Mouse (Mus musculus) heart, postnatal 36 days (tissue): ENCODE results near the gene Faah. TPM values are rescaled to one million over a fixed set of nuclear protein-coding genes. Genes with fewer than 3 reads are reported as not detected.
A peak's percentile ranks its signal among the peaks of the same experiment; 100 is the strongest.

Experiments
- DNase-seq, 2 experiments: peaks; one replicate each; pipeline ENCODE4 v3.0.0; 2021 to 2022
- intact Hi-C: fragments of 180-260 bp; cut with DNase I; formaldehyde crosslinking; loops from one replicate; pipeline ENCODE4 v1.15.1; 2025
- total RNA-seq, 2 experiments: library from RNA; stranded (reverse); gene quantifications; 2 replicates each; pipeline ENCODE4 v1.2.3; 2021

Gene Faah
- under 1 TPM; 0.24 to 0.69 TPM for total RNA-seq

DNA sequence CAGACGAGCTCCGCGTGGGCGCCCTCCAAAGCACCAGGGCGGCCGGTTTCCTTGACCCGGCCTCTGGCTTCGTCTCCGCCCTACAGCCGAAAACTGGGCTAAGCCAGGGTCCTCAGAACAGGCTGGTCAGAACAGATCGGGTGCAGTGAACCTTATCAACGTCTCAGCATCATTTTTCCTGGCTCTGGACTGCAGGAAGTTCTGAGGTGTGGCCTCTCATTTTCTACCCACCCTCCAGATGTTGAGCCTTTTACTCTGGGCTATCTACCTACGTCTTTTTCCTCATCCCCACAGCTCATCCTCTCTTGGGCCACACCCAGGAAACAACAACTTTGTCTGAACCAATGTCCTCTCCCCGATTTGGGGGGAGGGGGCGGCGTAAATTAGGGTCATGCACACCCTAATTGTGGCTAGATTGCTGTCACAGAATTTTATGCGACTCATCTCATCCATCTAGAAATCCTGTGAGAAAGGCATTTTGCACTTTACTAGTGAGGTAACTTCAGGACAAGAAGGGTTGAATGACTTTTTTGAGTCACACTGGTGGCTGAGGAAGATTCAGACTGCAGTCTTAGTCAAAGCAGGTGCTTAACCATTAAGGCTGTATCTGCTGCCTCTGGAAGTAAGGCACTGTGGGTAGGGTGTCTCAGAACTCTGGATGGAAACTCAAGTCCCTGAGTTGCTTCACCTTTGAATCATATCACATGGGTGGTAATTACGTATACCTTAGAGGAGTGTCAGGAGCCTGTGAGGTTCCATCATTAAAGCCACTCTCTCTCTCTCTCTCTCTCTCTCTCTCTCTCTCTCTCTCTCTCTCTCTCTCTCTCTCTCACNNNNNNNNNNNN, at the start of gene Faah:
Faah (minus strand) TSS at position 25 of the 845 bp plus-strand sequence.
- no peak for DNase-seq
- intact Hi-C loops, result no loop called here

DNA sequence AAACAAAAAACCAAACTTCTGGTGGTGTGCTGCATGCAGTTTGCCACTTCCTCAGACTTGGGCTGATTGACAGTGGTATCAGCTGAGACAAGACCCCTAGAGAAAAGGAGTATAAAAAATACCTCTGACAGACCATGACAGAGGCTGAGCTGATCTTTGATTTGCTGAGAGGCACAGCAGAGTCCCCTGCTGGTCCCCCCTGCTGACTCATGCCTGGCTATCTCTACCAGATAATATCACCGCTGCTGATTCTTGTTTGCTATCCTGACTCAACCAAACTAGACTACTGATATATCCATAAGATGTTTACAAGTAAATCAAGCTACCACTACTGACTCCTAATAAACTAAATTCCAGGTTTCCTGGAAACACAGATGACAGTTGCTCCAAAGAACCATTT, 46.1 kb upstream of the Faah start:
- no peak for DNase-seq
- intact Hi-C loops, result no loop called here

DNA sequence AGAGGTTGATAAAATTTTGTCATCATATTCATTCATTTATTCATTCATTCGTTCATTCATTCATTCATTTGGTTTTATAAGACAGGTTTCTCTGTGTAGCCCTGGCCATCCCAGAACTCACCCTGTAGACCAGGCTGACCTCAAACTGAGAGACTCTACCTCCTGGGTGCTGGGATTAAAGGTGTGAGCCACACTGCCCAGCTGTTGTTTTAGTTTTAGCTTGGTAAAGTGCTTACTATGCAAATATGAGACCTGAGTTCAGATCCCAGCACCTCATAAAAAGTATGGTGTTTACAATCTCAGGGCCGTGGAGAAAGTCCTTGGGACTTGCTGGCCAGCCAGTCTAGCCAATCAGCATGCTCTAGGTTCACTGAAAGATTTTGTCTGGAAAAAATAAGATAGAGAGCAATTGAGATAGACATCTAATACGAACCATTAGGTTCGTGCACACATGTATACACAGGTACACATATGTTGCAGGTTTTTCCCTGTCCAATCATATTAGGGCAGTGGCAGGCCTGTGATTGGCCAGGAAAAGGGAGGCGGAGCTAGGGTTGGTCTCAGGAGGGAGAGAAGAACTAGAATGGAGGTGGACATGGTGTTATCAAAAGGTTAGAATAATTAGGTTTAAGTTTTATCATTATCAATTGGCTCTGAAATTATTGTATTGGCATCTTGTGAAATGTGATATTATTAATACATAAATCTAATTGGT, 41.4 kb upstream of the Faah start:
- no peak for DNase-seq
- intact Hi-C loops, result no loop called here

DNA sequence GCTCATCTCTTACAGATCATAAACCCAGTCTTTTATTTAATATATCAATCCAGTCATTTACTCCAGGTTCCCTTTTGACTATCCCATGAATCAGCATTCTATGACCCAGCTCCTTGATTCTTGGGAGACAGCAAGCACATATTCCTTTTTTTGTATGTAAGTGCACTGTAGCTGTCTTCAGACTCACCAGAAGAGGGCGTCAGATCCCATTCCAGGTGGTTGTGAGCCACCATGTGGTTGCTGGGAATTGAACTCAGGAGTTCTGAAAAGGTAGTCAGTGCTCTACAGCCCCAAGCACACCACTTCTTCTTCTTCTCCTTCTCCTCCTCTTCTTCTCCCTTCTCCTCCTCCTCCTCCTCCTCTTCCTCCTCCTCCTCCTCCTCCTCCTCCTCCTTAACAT, 39.8 kb upstream of the Faah start:
- intact Hi-C loops, result no loop called here
- DNase-seq, result no peak

DNA sequence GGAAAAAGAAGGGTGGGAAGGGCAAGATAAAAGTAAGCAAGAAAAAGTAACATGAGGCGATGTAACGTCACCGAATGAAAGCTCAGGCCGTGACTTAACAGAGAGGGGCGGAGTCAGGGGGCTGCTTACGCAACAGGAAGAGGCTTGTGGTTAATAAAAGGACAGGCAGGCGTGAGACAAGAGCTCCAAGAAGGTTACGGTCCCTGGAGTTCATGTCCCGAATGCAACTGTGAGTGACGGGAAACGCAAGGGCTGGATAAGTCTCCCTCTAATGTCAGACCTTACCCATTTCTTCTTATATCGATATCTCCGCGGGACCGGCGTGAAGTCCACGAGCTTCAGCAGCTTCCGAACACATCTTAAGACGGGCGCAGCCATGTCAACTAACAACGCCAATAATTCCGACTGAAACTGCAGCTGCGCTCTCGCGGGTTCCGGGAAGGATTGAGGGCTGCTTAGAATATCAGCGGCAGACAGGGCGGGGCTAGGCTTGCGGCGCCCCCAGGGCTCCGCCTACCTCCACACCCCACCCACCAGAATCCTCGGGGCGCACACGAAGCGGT, 35.8 kb upstream of the Faah start, which contains the start of gene Nsun4:
Nsun4 (minus strand) TSS at position 478 of the 563 bp plus-strand sequence.
- intact Hi-C loops, result loop anchor here (2.0 kb wide), 1 partner anchor 19 kb away; no protein-coding TSS in a partner anchor

DNA sequence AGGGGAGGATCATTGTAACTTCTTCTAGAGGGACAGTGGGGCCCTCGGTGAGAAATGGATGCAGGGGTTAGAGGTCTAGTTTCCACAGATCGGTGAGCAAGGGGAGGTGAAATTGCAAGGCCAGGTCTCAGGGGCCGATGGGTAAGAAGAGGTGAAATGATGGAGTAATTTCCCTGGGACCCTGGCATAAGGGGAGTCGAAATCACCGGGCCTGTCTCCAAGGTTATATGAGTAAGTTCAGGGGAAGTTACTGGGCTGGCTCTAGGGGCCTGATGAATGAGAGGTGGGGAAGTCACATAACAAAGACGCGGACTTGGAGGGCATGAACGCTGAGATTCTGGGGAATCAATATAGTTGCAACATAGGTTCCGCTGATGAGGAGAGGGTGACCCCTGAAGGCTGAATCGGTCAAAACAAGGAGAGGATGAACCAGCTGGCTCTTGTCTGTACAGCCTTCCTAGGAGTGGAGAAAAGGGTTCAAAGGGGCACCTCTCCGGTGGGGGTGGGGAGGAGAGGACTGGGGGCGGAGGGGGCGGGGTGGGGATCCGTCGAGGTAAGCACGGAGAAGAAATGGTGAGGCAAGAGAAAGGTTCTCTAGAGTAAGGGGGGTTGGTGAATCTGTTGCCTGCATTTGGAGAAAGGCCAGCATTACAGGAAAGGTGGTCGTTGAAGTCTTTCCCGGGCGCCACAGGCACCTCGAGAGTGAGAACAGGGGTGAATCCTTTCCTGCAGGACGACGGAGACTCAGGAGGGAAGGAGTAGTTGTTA, 35.0 kb upstream of the Faah start:
- intact Hi-C loops, result loop anchor here (2.0 kb wide), 1 partner anchor 20 kb away; no protein-coding TSS in a partner anchor
- peak in 1 of 2 experiments; percentile 24 for DNase-seq

More for the DNA sequence above, 35.8 kb upstream of the Faah start, which contains the start of gene Nsun4:
- DNase-seq, result peak; percentile 90 to 93

DNA sequence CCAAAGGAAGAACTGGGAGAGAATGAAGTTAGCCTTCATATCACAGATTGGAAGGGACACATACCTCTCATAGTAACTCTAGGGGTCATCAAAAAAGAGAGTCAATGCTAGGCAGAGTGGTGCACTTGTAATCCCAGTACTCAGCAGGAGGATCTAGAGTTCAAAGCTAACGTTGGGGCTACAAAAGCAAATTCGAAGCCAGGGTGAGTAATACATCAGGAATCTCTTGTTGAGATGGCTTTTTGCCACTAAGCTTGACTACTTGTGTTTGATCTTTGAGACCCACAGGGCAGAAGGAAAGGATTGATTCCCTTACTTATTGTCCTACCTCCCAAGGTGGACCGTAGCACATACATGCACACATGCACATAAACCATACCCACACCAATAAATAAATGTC, 31.5 kb upstream of the Faah start:
- intact Hi-C loops, result no loop called here
- DNase-seq, result no peak

DNA sequence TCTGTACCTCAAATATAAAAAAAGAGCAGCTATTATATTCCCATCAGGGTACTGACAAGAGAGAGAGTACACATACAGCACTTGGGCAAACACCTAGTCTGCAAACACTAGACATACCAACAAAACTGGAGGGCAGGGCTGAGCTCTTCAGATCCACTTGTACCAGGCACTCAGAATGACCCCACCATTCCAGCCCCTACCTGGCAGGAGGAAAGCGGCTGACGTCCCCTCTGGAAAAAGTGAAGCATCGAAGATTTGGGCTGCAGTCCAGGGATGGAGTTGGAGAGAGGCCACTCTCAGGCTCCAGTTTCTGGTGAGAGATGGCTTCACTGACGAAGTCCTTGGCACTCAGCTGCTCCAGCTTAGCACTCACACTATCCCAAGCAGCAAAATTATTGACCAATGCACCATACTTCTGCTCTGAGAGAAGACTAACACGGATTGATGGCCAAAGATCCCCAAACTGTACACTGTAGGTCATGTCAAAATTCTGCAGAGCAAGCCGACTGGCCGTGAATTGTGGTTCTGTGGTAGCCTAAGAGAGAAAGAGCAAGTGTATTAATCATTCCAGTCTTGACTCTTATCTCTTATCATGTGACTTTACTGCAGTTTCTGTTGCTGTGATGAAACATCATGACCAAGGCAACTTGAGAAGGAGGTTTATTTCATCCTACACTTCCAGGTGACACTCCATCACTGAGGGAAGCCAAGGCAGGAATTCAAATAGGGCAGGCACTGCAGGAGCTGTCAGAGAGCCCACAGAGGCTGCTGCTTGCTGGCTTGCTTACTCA, 30.6 kb upstream of the Faah start:
- DNase-seq, result peak; percentile 10 to 36
- intact Hi-C loops, result no loop called here

DNA sequence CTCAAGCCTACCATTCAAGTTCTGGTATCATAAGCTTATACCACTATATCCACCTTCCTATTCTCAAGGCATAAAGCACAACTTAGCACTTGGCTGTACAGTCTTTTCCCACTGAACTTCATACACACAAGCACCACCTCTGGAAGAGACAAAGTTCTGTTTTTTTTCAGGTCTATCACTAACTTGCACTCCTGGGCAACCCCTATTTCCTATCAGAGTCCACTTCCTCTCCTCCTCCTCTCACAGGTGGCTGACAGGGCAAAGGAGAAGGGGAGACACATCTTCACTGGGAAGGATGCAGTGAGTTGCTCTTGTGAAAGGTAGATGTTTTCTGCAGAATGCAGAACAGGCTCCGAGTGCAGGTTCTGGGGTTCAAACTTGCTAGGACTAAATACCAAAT, 30.0 kb upstream of the Faah start:
- intact Hi-C loops, result no loop called here
- DNase-seq, result no peak

DNA sequence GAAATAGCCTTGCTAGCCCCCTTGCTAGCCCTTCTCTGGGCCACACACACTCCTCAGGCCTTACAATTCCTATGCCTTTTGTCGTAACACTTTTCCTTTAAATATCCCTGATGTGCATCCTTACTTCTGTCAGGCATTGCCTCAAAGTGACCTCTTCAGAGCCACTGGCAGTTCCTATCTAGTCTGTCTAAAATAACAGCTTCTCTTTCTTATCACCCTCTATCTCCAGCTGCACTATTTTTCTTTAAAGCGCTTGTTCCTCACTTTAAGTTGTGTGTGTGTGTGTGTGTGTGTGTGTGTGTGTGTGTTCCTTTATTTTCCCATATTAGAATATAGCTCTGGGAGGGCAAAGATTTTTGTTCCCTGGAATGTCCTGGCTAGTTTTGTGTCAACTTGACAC, 28.9 kb upstream of the Faah start:
- intact Hi-C loops, result no loop called here
- DNase-seq, result no peak

DNA sequence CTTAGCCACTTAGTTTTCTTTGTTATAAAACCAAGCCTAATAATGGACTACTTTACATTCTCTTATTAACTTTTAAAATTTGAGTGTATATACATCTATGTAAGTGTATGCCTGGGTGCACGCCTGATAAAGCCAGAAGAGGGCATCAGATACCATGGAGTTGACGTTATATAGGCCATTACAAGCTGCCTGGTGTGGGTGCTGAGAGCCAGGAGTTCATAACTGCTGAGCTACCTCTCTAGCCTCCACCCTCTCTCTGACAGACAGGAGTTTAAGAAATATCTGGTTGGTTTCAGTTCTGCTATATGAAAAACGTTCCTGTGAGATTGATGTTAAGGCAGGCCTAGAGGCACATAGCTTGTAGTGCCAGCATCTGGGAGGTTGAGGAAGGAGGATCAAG, 24.5 kb upstream of the Faah start:
- DNase-seq, result no peak
- intact Hi-C loops, result no loop called here

DNA sequence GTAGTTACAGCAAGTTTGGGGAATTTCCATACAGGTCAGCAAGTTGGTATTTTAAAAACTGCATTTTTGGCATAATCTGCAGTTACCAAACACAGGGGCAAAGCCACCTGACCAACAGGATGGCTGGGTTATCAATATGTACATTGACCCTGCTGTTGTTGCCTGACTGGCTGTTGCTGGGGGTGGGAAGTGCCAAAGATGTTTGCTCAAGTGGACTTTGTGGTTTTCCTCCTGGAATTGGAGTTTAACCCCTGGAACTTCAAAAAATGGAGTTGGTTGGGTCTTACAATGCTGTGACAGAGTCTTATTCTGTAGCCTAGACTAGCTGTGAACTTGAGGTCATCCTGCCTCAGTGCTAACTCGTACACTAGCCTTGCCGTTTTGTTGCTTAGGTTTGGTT, 22.7 kb upstream of the Faah start:
- intact Hi-C loops, result no loop called here
- no peak for DNase-seq

DNA sequence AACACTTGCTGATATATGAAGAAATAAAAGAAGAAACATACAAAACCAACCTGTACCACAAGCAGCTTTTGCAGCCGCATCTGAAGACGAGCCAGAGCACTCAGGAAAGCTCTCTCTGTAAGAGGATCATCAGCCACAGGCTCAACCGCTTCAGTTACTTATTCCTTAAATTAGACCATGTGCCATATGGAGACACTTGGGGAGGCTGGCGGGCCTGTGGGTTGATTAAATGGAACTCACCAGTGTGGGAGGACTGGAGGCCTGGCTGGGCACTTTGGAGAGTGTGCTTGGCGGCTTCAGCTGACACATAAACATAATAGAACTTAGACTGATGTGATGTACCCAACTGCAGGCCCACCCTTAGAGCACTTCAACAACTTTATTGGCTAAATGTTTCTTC, 15.6 kb upstream of the Faah start:
- intact Hi-C loops, result no loop called here
- DNase-seq, result no peak

DNA sequence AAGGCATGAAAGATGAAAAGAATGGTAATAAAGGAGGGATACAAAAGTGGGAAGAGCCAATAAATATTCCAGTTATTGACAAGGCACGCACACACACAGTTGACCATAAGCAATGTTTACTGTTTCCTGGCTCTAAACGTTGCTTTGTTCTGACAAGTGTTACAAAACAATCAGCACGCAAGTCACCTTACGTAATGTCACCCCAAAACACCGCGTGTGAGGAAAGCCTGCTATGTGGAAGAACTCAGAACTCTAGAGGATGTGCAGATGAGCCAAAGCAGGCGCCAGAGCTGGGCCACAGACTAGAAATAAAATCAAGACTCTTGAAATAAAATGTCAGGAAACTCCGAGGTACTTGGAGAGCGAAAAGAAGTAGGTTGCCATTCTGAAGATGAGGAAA, 15.2 kb upstream of the Faah start:
- intact Hi-C loops, result no loop called here
- DNase-seq, result no peak

DNA sequence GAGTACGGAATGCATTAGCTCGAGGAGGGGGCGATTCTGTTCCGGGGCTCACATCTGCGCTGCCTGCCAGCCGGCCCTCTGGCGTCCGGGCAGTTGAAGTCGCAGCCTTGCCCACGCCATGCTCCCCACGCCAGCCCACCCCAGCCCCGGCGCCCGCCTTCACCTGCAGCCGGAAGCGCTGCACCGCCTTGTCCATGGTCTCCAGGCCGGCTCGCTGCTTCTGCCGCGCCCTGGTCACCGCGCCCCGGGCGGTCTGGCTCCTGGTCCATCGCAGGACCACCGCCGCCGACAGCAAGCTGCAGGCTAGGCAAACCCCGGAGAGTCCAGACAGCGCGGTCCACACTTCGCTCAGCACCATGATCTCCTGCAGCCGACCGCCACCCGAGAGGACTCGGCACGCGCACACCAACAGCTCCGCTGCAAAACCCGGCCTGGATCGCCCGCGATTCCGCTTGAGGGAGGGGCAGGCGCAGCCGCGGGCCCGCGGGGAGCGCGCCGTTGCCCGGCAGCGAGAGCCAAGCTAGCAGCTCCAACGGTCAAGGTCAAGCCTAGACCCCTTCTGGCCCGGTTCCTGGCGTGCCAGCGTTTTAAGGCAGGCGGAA, 325 bp downstream of the Faah start:
- DNase-seq, result peak; percentile 52 to 53
- intact Hi-C loops, result no loop called here

DNA sequence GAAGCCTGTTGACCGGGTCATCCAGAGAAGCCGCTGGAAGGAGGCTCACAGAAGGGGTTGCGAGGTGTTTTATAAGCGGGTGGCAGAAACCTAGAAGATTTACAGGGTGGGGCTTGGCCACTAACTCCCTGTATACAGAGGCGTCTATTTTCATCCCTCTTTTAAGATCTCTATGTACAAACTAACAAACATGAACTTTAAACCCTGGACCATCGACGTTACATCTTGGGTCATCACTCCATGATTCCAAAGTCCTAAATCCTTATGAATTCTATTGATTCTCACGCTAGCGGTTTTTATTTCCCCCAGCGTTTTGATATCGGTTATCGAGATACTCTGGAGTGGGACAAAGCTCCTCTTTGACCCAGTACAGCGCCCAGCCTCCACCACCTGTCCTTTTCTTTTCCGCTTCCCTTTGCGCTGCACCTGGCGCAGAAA, 845 bp downstream of the Faah start:
- DNase-seq, result no peak
- intact Hi-C loops, result no loop called here

DNA sequence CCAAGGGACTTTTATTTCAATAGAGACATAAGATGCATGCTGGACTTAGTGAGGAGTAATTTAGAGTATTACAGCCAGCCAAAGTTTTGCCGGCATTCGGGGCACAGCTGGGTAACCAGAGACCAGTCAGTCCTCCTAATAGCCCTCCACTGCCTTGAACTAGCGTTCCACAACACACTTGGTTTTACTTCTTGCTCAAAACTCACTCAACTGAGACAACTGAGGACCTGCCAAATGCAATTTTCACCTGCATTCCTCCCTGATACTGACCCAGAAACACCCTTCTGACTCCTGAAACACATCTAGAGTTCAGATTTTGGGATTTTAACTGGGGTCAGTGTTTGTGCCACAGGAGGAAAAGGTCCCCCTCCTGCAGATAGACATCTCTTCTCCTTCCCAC, 1.3 kb downstream of the Faah start:
- intact Hi-C loops, result no loop called here
- DNase-seq, result no peak

DNA sequence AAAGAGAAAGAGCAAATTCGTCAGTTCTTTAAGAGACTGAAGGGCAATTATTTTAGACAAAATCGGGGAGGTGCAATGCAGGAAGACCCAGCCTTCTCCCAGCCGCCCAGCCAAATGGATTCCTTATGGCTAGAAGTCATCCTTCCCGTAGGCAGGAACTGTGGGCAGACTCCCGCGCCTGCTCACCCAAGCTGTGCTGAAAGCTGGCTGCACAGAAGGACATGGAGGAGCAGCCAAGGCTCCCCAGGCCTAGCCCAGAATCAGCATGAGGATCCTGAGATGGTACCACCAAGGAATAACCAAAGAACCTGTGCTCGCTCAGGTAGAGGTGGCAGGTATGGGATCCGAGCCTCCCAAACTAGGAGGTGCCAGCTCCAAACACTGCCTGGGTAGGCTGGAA, 1.7 kb downstream of the Faah start:
- DNase-seq, result no peak
- intact Hi-C loops, result no loop called here

DNA sequence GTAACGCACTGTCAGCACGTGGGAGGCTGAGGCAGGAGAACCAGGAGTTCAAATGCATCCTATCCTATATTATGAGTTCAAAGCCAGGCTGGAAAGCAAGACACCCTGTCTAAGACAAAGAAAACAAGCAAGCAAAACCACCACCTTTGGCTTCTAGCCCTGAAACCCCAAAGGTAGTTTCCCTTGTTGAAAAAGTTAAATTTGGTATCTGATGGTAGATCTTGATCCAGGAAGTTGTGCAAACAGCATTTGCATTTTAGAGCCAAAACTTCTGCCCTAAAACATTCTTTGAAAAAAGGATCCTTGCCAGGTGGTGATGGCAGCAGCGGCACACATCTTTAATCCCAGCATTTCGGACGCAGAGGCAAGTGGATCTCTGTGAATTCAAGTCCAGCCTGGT, 2.2 kb downstream of the Faah start:
- intact Hi-C loops, result no loop called here

DNA sequence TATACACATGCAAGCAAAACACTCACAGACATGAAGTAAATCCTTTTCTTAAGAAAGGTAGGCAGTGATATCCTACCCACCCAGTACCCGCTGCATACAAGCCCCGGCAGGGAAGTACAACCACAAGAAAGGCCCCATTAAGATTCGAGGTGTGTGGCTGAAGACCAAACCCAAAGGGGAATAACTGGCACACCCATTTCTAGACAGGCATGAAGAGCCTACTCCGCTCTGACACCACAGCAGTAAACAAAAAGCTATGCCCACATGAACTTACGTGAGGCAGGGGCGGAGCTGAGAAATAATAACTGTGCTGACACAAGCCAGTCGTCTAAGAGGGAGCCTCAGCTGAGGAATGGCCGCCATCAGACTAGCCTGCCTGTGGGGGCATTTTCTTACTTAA, 7.5 kb downstream of the Faah start:
- intact Hi-C loops, result no loop called here
- no peak for DNase-seq

More for the DNA sequence above, 2.2 kb downstream of the Faah start:
- no peak for DNase-seq
